Mouse (Mus musculus) lung, postnatal 0 days (tissue): ENCODE measurements at regions not wholly inside any gene's neighbourhood (a gene's known extent, or its start where the extent isn't known, plus 50 kb on each side); places are given as distances from the start of the nearest gene placed in this dataset.

ENCODE experiments used
- CTCF ChIP-seq: IDR thresholded peaks from 2 replicates; pipeline ENCODE4 v1.5.1; 2016; ENCODE audit warnings: antibody characterized with exemption, mild to moderate bottlenecking
- EP300 ChIP-seq: IDR thresholded peaks from 2 replicates; pipeline ENCODE4 v1.6.1; 2016; ENCODE audit warnings: antibody characterized with exemption, mild to moderate bottlenecking, control low read depth

DNA sequence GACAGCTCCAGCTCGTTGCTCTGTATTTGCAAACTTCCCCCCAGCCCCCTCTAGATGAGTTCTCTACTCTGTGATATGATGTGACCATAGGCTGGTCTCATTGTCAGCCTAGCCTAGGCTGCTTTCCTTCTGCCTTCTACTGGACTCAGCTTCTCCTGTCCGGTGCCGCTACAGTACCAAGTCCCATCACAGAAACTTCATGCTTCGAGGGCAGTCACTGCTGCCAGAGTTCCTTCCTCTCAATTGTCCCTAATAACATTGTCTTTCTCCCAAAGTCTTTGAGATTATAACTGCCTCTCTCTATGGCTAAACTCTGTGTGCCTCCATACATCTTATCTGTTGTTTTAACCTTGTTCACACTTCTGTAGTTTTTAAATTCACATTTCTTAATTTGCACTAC, 114.0 kb upstream of the Fmo9 start:
- TF ChIP-seq CTCF (no peak), EP300 (no peak)
